In genomic region chrX:50753459-50753858, GRCm38 (mm10) we compare ENCODE assay signal across 17 mouse cellular contexts.
"Had no signal": no experiment of that assay in that cellular context is flagged by ENCODE, and none has a peak within 500 bp of the region (broad histone marks: within the 10 kb centered on the region; RNA-seq: fewer than 3 reads in every experiment).

No protein-coding gene starts in this region.

- ATAC-seq: lung, postnatal 0 days; midbrain, embryonic 13.5 days; midbrain, embryonic 15.5 days had no signal

- H3K4me2 ChIP-seq: lung, embryonic 15.5 days; midbrain, embryonic 11.5 days; midbrain, embryonic 13.5 days; midbrain, embryonic 15.5 days; neural tube, embryonic 12.5 days; stomach, embryonic 15.5 days had no signal

- H3K9ac ChIP-seq: lung, embryonic 15.5 days; midbrain, embryonic 13.5 days; midbrain, embryonic 15.5 days; neural tube, embryonic 12.5 days; stomach, embryonic 15.5 days had no signal

- H3K4me3 ChIP-seq: lung, embryonic 15.5 days; megakaryocyte, embryonic 14.5 days; midbrain, embryonic 13.5 days; midbrain, embryonic 15.5 days; neural tube, embryonic 12.5 days; stomach, embryonic 15.5 days had no signal

- H3K36me3 ChIP-seq: lung, embryonic 15.5 days; midbrain, embryonic 13.5 days; midbrain, embryonic 15.5 days; neural tube, embryonic 12.5 days; stomach, embryonic 15.5 days had no signal

- H3K27me3 ChIP-seq: lung, embryonic 15.5 days; midbrain, embryonic 13.5 days; midbrain, embryonic 15.5 days; neural tube, embryonic 12.5 days; stomach, embryonic 15.5 days had no signal

- H3K9me3 ChIP-seq: lung, embryonic 15.5 days; midbrain, embryonic 13.5 days; midbrain, embryonic 15.5 days; neural tube, embryonic 12.5 days; stomach, embryonic 15.5 days had no signal

- H3K27ac ChIP-seq: lung, embryonic 15.5 days; macrophage; midbrain, embryonic 13.5 days; midbrain, embryonic 15.5 days; neural tube, embryonic 12.5 days; stomach, embryonic 15.5 days; stomach, postnatal 0 days had no signal

- H3K4me1 ChIP-seq: lung, embryonic 15.5 days; megakaryocyte, embryonic 14.5 days; midbrain, embryonic 13.5 days; midbrain, embryonic 15.5 days; neural tube, embryonic 12.5 days; stomach, embryonic 15.5 days had no signal

- DNase-seq: lung, adult 2 months; lung, postnatal 14 days; lung, postnatal 36 days; right cerebral cortex, postnatal 14 days; thymus, adult 2 months; thymus, postnatal 25 days; thymus, postnatal 4 days had no signal
